In the genomic region with DNA sequence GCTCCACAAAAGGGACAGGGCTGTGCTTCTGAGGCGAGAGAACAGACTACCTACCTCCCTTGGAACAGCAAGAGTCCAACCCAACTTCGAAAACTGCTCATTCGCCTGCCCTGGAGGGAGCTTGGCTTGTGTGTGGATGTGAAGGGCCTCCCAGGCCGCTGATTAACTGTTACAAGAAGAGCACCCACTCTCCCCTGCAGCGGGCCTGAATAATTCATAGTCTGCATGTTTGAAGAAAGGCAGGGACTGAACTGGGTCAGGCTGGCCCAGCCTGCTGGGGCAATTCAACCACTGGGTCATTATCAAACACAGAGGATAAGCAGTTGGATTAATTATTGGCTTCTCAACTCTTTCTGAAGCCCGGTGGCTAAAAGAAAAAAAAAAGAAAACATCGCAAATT, we compare ENCODE assay signal across 17 mouse cellular contexts.
DNase-seq lines count a peak whose midpoint lies in the region; ATAC-seq and TF ChIP-seq lines count a peak whose summit lies in the region.
"Had no signal": no experiment of that assay in that cellular context is flagged by ENCODE, and none has a peak within 500 bp of the region (broad histone marks: within the 10 kb centered on the region; RNA-seq: fewer than 3 reads in every experiment).

No protein-coding gene starts in this region.

- no peak overlapping the region for H3K4me3 ChIP-seq in forebrain, embryonic 10.5 days
- no peak overlapping the region for H3K4me3 ChIP-seq in forebrain, embryonic 16.5 days (replicated peaks; ENCODE audit: low read length)
- H3K4me3 ChIP-seq in kidney, adult 2 months (ENCODE audit: insufficient read depth, low read depth, low read length) = no peak overlapping the region
- H3K4me3 ChIP-seq in kidney, embryonic 16.5 days (ENCODE audit: low read length) = no peak overlapping the region
- no peak overlapping the region for H3K4me3 ChIP-seq in midbrain, embryonic 16.5 days (ENCODE audit: low read depth, low read length)
- H3K4me3 ChIP-seq: embryonic facial prominence, embryonic 12.5 days had no signal

- no peaks in the 10 kb centered on the region for H3K36me3 ChIP-seq in forebrain, embryonic 10.5 days (replicated peaks)
- H3K36me3 ChIP-seq in forebrain, embryonic 16.5 days (ENCODE audit: control insufficient read depth, insufficient read depth) = no peaks in the 10 kb centered on the region
- no peaks in the 10 kb centered on the region for H3K36me3 ChIP-seq in kidney, adult 2 months (ENCODE audit: control insufficient read depth, insufficient read depth, low read length)
- H3K36me3 ChIP-seq in kidney, embryonic 16.5 days (ENCODE audit: insufficient read depth, low read length) = no peaks in the 10 kb centered on the region
- H3K36me3 ChIP-seq in midbrain, embryonic 16.5 days (ENCODE audit: control insufficient read depth, insufficient read depth, low read length) = no peaks in the 10 kb centered on the region
- H3K36me3 ChIP-seq: embryonic facial prominence, embryonic 12.5 days had no signal

- no peak for ATAC-seq in forebrain, embryonic 16.5 days
- ATAC-seq in kidney, embryonic 16.5 days (ENCODE audit: low FRiP score, low TSS enrichment) = no peak
- ATAC-seq in midbrain, embryonic 16.5 days = peak; percentile 38; the same call in 1 of the 2 replicates
- ATAC-seq: inflammation-experienced regulatory T-cells, adult 6 months; liver, postnatal 0 days had no signal

- TF ChIP-seq POLR2A in kidney, adult 2 months (IDR thresholded peaks at IDR 0.05; ENCODE audit: low read depth, low read length) = no peak

- WGBS in forebrain, embryonic 10.5 days = 53% methylated on average over 7 of the region's 7 CpGs
- whole genome bisulfite sequencing in forebrain, embryonic 16.5 days = 27% methylated on average over 7 of the region's 7 CpGs
- WGBS in kidney, adult 2 months = 36% methylated on average over 7 of the region's 7 CpGs
- 60% methylated on average over 7 of the region's 7 CpGs for WGBS in kidney, embryonic 16.5 days
- 23% methylated on average over 7 of the region's 7 CpGs for WGBS in midbrain, embryonic 16.5 days

- no peaks in the 10 kb centered on the region for H3K9me3 ChIP-seq in forebrain, embryonic 10.5 days
- H3K9me3 ChIP-seq in forebrain, embryonic 16.5 days (ENCODE audit: control insufficient read depth, low read length) = no peaks in the 10 kb centered on the region
- no peaks in the 10 kb centered on the region for H3K9me3 ChIP-seq in kidney, embryonic 16.5 days (ENCODE audit: low read length)
- H3K9me3 ChIP-seq in midbrain, embryonic 16.5 days (replicated peaks; ENCODE audit: control insufficient read depth, low read length, poor library complexity, severe bottlenecking) = no peaks in the 10 kb centered on the region
- H3K9me3 ChIP-seq: embryonic facial prominence, embryonic 12.5 days had no signal

- H3K4me2 ChIP-seq in forebrain, embryonic 16.5 days (ENCODE audit: low read length) = no peak overlapping the region
- no peak overlapping the region for H3K4me2 ChIP-seq in kidney, embryonic 16.5 days (replicated peaks; ENCODE audit: low read depth, low read length)
- no peak overlapping the region for H3K4me2 ChIP-seq in midbrain, embryonic 16.5 days (ENCODE audit: low read length)
- H3K4me2 ChIP-seq: embryonic facial prominence, embryonic 12.5 days had no signal

- H3K9ac ChIP-seq in forebrain, embryonic 16.5 days (replicated peaks; ENCODE audit: low read depth, low read length) = no peak overlapping the region
- no peak overlapping the region for H3K9ac ChIP-seq in kidney, embryonic 16.5 days (replicated peaks; ENCODE audit: low read length)
- H3K9ac ChIP-seq in midbrain, embryonic 16.5 days (ENCODE audit: low read depth, low read length) = no peak overlapping the region
- H3K9ac ChIP-seq: embryonic facial prominence, embryonic 12.5 days; liver, postnatal 0 days had no signal

- peaks cover 27% of the 10 kb centered on the region; the same call in 1 of the 2 replicates for H3K27me3 ChIP-seq in forebrain, embryonic 10.5 days (ENCODE audit: poor library complexity, severe bottlenecking)
- no peaks in the 10 kb centered on the region for H3K27me3 ChIP-seq in forebrain, embryonic 16.5 days (replicated peaks; ENCODE audit: control insufficient read depth, insufficient read depth, low read length)
- H3K27me3 ChIP-seq in kidney, adult 2 months (replicated peaks; ENCODE audit: control insufficient read depth, insufficient read depth, low read length) = no peaks in the 10 kb centered on the region
- H3K27me3 ChIP-seq in kidney, embryonic 16.5 days (ENCODE audit: insufficient read depth, low read length) = no peaks in the 10 kb centered on the region
- H3K27me3 ChIP-seq in midbrain, embryonic 16.5 days (ENCODE audit: control insufficient read depth, insufficient read depth, low read depth, low read length) = no peaks in the 10 kb centered on the region

- no peak for TF ChIP-seq CTCF in kidney, adult 2 months (conservative IDR thresholded peaks at IDR 0.05; ENCODE audit: insufficient read depth, insufficient read length, low read depth, low read length)

- H3K4me1 ChIP-seq in forebrain, embryonic 10.5 days = peaks cover 62% of the 10 kb centered on the region
- peaks cover 26% of the 10 kb centered on the region for H3K4me1 ChIP-seq in forebrain, embryonic 16.5 days (replicated peaks; ENCODE audit: control insufficient read depth, insufficient read depth, low read length)
- H3K4me1 ChIP-seq in kidney, adult 2 months (ENCODE audit: control insufficient read depth, insufficient read depth, low read length) = no peaks in the 10 kb centered on the region
- H3K4me1 ChIP-seq in kidney, embryonic 16.5 days (ENCODE audit: insufficient read depth, low read length) = no peaks in the 10 kb centered on the region
- peaks cover 35% of the 10 kb centered on the region for H3K4me1 ChIP-seq in midbrain, embryonic 16.5 days (ENCODE audit: control insufficient read depth, insufficient read depth, low read length)

- peak overlapping the region; percentile 42; the same call in 1 of the 2 replicates for H3K27ac ChIP-seq in forebrain, embryonic 10.5 days
- H3K27ac ChIP-seq in forebrain, embryonic 16.5 days (ENCODE audit: low read length) = no peak overlapping the region
- no peak overlapping the region for H3K27ac ChIP-seq in kidney, adult 2 months (ENCODE audit: insufficient read depth, low read depth, low read length)
- no peak overlapping the region for H3K27ac ChIP-seq in kidney, embryonic 16.5 days (ENCODE audit: low read length)
- peak overlapping the region; percentile 23; the same call in 1 of the 2 replicates for H3K27ac ChIP-seq in midbrain, embryonic 16.5 days (ENCODE audit: low read length)
- H3K27ac ChIP-seq: embryonic facial prominence, embryonic 12.5 days had no signal

- DNase-seq in forebrain, embryonic 10.5 days (ENCODE audit: extremely low spot score, low spot score) = no peak
- DNase-seq in kidney, adult 2 months = peak; percentile 58
- peak; percentile 20 for DNase-seq in kidney, postnatal 10 days
- DNase-seq in adrenal gland, postnatal 10 days = no peak
- DNase-seq in c-Kit-positive CD71-positive TER-119-positive erythroid progenitor cells, embryonic 14.5 days (ENCODE audit: low spot score) = no peak
- DNase-seq: gastrocnemius, postnatal 14 days; layer of hippocampus, postnatal 36 days; liver; liver, postnatal 0 days; lung, postnatal 14 days; right cerebral cortex, postnatal 4 days; thymus, postnatal 4 days had no signal

Comparison
In these comparisons a context has a peak if more than half of its experiments do, and no peak if none do; other contexts are left out.
1. H3K27ac ChIP-seq: peak in forebrain, embryonic 10.5 days (single experiment) and midbrain, embryonic 16.5 days (single experiment); none in forebrain, embryonic 16.5 days (single experiment), kidney, adult 2 months (single experiment) and kidney, embryonic 16.5 days (single experiment).
2. DNase-seq: peak in kidney, adult 2 months (single experiment) and kidney, postnatal 10 days (single experiment); none in forebrain, embryonic 10.5 days (single experiment), adrenal gland, postnatal 10 days (single experiment) and c-Kit-positive CD71-positive TER-119-positive erythroid progenitor cells, embryonic 14.5 days (single experiment).